Mouse (Mus musculus): ENCODE results near the gene Twsg1.

Gene Twsg1

DNA sequence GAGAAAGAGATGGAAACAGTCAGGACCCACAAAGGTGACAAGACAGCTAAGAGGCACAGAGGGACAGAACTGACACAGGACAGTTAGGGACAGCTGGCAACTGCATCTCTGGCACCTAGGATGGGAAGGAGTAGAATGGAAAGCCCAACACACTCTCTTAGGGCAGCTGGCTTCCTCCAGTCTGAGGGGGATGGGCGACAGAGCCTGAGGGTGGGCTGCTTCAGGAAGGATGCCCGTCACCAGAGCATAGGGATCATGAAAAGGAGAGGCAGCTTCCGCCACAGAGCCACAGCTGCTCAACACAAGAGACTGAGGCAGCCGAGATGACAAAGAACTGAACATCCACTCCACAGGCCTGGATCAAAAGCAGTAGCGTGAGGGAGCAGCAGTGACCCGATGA lies 19.5 kb downstream of the Twsg1 start:
- peak; percentile 93 for DNase-seq

DNA sequence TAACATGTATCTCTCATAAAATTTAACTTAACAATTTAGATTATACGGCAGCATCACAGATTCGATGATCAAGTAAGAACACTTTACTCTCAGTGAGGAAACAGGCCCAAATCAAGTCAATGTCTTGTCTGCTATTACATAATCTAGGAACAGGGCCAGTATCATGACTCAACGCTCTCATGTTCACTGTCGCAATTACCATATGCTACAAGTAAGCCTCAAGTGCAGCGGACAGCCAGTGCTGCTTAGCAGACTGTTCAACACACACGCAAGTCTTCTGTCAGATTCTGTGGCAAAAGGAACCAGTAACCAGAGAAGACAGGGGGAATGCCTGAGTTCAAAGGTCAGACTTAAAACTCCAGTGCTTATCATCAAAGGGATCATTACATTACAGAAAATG lies 20.1 kb downstream of the Twsg1 start:
- peak; percentile 98 for DNase-seq

DNA sequence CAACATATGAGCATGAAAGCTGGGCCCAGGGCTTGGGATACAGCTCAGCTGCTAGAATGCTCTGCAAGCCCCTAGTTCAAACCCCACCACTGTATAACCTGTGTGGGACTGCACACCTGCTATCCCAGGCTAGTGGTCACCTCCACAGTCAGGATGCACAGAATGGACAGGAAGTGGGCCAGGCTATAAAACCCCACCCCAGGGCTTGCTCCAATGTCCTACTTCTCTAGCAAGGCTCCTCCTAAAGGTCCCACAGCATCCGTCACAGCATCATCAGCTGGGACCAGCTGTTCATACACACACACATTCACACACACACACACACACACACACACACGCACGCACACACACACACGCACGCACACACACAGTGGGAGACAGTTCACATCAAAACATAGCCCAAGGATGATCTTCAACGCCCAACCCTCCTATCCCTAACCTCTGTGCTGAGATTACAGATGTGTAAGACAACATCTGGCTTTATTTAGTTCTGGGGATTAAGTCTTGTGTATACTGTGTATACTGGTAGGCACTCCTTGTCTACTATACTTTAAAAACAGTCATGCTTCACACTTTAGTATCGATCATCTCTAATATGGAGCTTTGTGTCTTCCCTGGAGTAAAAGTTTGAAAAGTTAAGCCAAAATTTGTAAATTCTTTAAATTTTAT lies 20.7 kb downstream of the Twsg1 start:
- peak; percentile 95 for DNase-seq

DNA sequence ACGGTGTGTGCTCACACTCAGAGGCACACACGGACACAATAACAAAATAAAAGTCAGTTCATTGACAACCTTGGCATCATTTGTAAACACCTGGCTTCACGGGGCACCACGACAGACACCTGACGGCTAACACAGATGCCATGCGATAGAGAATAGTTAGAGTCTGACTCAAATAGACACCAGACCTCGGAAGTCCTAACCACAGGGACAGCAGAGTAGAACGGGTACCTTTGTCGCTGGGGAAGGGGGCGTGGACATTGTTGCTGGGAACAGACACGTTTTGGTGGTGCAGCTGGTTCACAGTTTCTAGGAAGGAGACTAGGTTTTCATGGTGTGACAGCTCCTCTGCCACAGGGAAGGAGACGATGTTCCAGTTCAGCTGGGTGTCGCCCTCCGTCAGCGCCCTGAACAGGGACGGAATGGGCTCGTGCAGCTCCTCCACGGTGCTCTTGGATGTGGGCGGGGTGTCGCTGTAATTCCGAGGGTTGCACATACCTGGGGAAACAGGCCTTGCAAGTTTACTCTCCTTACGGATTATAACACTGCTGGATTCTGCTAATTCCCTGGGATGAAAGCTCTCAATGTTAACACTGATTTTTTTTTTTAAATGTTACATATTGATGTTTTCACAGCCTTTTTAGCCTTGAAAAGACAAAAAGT lies 21.6 kb downstream of the Twsg1 start:
- DNase-seq = no peak

DNA sequence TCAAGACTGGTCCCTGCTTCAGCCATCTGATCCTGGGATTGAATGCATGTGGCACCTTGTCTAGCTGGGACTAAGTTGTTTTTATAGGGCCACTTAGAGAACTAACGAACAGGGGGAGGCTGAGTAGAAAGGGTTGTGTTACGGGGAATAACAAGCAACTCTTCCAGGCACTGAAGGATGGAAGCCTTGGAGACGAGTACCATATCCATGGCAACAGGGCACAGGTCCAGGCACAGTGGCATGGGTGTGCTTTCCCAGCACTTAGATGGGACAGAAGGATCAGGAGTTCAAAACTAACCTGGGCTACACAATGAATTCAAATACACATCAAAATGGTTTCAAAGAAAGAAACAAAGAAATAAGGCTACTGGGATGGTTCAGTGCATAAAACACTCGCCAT lies 23.9 kb downstream of the Twsg1 start:
- DNase-seq = no peak

DNA sequence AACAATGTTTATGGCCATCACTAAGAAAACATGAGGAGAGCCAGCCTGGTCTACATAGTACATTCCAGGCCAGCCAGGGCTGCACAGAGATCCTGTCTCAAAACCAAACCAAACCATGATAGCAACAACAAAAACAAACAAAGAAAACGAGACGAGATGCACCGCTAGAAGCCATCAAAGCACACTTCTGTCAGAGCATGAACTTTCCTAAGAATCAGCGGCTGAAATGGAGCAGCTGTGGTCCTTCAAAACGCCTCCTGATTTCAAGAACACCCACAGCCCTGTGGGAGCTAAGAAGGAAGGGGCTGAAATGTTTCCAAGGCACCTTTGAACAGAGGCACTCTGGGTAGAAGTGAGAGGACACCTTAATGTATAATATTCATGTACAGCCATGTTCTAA lies 26.8 kb downstream of the Twsg1 start:
- DNase-seq = no peak

DNA sequence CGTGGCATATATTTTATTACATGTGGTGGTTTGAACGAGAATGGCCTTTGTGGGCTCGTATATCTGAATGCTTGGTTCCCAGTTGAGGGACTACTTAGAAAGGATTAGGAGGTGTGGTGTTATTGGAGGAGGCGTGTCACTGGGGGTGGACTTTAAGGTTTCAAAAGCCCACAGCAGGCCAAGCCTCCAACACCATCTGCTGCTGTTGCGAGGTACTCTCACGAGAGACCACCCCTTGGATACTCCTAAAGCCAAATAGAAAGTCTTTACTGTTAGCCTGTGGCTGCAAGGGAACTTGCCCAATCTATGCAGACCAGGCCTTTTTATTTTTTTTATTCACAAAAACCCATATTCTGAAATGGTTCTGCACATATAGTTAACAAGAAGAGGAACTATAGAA lies 29.1 kb downstream of the Twsg1 start:
- peak; percentile 75 for DNase-seq

DNA sequence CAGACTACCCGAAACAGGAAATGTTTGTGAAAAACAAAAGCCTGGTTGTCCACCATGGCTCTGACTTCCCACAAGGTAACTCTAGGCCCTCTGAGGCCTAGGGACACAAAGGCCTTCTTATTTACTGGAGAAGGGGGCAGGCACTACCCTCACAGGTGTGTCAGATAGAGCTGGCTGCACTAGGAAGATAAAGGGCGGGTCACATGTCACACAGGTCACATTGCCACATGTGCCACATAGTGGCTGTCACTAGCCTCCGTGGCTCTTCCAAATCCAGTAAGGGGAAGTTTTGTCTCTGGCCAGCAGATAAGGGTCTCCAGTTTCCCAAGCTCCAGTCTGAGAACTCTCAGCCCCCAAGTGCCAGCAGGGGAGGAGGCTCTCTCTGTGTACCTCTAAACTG lies 31.8 kb downstream of the Twsg1 start:
- DNase-seq = no peak

DNA sequence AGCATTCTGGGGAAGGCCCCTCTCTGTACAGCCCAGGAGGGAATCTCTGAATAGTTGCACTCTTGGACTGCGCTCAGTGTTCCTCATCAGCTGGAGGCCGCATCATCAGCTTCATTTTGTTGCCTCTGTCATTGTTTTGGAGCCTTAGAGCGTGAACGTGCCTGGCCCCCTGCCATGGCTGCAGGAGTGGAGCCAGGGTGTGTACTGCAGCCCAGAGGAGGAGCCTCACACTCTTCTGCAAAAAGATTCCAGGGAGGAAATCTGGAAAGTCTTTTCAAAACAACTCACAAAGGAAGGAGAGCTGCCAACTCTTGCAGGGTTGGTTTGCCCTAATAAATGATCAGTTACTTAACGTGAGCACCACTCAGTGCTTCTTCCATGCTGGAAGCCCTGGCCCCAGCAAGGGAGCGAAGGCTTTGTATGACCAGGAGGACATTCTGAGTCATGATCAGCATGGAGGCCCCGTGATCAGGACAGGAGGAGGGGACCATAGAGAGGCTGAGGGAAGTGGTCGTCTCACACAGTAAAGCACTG lies 34.8 kb downstream of the Twsg1 start:
- peak; percentile 99 for DNase-seq

DNA sequence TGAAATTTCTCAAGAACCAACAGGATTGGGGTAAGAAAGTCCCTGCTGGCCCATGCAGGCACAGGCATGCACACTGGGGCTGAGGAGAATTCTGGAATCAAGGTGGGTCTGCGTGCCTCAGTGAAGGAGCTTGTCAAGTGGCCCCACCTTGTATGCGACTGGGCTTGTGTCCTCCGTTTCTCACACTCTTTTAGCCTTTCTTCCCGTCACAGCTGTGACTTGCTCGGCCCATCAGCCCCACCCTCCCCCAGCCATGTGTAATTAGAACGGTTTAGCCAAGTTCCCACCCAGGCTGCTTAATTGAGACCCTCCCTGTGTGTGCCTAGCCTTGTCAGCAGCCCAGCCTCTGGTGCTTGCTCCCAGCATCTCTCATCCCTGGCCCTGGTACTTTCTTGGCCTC lies 36.9 kb downstream of the Twsg1 start:
- peak; percentile 90 for DNase-seq

DNA sequence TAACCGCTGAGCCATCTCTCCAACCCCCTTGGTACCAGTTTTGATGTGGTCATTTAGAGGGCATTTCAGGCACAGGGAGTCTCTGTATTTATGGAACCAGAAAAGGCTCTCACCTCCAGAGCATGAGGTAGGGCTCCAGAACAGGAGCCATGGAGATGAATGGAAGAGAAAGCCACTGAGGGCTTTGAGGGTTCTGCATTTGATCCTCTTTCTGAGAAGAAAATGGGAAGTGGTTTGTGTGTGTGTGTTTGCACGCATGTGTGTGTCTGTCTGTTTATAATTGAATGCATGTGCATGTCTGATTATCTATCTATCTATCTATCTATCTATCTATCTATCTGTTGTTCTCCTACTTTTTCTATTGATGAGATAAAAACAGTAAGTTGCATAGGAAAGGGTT lies 38.8 kb downstream of the Twsg1 start:
- DNase-seq = no peak

DNA sequence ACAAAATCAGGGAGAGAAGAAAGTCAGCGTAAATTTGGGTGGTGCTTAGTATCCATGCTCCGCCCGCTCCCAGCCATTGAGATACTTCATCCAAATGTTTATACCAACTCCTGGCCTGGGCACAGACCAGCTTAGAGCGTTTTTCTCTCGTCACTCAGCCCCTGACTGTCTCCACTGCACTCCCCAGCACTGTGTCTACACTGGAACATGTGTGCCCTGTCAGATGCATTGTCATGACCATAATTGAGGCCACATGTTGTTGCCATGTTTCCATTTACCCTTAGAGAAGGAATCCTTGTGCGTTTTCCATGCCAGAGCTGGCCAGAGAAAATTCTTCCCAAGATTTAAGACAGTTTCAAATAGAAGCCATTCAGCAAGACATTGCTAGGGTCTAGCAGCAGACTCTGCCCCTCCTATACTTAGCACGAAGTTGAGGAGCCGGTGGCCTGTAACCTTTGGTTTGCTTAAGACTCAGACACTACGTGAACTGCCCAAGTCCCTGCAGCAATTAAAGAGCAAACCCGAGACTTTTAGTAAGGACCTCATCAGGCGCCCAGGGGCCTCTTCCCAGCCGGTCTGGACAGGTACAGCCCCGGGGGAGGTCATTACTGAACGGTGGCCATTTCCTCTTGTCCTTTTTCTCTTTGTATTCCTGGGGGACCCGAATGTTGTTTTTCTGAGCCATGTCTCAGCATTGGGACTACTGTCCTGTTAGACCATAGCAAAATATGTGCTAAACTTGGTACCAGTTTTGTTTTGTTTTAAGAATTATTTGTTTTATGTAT lies 39.5 kb downstream of the Twsg1 start:
- DNase-seq = peak; percentile 82

DNA sequence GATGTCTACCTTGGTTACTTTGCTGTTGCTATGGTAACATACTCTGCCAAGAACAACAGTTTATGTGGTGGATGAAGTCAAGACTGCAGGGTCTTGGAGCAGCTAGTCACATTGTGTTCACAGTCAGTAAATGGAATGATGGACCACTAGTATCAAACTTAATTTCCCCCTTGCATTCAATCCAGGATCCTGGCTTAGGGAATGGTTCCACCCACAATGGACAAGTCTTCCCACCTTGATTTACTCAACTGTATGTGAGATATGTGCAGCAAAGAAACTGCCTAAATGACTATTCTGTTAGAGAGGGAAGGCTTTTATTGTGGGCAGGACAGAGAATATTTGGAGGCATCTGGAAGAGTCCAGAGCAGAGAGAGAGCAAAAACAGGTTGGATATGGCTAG lies 42.8 kb downstream of the Twsg1 start:
- peak; percentile 51 for DNase-seq

DNA sequence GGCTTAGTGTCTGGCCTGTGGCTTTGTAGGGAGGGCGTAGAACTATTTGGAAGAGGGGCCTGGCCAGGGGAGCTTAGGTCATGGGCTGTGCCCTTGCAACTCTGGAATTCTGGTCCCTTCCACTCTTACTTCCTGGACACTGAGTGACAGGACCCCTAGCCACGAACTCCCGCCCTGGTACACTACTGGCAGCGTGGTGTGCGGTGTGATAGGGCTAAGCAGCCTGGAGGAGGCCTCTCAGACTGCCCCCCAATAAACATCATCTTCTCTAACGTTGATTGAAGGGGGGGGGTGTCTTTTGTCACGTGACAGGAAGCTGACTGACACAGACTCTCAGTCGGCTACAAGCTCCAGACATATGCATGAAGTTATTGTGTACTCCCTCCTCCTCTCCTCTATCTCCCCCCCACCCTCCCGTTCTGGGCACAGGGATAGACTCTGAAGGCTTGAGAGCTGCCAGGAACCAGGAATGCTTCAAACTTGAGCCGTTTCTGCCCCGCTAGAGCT lies 44.1 kb downstream of the Twsg1 start:
- DNase-seq = peak; percentile 96

DNA sequence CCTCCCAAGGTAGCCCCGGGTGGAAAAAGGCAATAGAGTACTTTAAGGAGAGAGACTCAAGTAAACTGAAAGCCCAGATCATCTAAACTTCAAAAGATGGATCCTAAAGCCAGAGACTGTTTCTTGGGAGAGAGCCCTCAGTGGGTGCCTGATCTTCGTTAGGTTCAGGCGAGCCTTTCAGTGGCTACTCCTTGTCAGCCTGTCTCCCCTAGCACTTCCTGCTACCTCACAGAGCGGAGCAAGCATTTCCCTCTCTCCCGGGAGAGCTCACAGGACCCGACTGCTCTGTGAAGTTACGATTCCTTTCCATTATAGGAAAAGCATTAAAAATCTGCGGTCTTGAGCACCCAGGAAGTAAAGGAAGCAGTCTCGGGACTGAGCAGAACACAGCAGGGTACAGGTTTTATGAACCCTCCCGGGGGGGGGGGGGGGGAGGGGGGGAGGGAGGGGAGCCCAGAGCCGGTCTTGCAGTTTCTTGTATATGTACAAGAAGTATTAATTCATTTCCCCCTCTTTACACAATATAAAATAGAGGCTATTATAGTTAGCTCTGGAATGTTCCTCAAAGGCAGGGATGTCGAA lies 44.6 kb downstream of the Twsg1 start:
- DNase-seq = peak; percentile 85

DNA sequence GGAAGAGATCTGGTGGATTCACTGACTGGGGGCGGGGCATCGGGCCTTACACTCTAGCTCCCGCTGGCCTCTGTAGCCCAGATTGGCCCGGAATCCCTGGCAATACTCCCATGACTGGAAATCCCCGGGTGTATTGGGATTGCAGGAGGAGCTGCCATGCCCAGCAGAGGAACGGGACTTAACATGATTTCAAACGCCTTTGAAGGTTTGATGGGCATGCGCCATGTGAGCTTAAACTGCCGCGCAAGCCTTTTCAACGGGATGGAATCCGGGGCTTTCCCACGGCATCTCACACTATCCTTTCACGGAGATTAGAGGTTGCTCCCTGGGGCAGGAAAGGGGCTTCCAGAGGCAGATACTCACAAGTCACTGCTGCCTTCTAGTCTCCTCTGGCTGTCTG lies 45.8 kb downstream of the Twsg1 start:
- DNase-seq = peak; percentile 88

DNA sequence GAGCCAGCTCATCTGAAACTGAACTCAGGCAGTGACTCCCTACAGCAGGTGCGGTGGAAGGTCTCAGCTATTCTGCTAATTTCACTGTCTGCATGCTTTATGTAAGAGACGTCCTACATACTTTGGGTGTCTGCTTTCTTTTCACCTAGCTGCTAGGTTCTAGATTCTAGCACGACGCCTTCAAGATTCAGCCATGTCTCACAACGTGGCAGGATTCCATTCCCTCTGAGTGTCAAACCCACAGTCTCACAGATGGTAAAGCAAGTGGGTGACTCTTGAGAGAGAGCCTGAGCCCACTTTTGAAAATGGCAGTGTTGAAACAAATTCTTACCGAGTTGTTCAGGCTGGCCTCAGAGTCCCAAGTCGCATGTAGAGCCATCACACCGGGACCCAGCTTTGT lies 47.2 kb downstream of the Twsg1 start:
- DNase-seq = peak; percentile 76

DNA sequence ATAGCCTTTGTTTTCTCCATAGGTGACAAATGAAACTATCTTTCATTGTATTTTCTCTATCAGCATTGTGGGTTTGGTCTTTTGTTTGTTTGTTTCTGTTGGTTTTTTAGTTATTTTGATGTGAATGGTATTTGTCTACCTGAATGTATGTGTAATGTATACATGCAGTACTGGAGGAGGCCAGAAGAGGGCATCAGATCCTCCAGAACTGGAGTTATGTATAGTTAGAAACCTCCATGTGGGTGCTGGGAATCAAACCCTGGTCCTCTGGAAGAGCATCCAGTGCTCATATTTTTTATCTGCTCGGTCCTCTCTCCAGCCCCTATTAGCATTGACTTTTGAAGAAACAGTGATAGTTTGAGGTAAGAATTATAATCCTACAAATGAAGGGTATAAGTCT lies 48.0 kb downstream of the Twsg1 start:
- DNase-seq = no peak

DNA sequence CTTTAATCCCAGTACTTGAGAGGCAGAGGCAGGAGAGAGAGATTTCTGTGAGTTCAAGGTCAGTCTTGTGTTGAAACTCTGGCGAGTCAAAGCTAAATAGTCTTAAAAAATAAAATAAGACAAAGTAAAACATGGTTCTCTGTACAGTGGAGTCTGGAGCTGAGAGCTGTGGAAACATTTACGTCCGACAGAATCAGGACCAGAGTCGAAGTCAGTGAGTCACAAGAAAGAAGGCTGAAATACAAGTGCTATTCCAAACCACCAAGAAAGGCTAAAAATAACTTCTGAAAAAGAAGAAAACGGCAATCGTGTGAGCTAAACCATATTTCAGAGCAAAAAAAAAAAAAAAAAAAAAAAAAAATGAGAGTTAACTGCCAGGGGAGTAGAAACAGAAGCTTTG lies 48.7 kb downstream of the Twsg1 start:
- DNase-seq = no peak

DNA sequence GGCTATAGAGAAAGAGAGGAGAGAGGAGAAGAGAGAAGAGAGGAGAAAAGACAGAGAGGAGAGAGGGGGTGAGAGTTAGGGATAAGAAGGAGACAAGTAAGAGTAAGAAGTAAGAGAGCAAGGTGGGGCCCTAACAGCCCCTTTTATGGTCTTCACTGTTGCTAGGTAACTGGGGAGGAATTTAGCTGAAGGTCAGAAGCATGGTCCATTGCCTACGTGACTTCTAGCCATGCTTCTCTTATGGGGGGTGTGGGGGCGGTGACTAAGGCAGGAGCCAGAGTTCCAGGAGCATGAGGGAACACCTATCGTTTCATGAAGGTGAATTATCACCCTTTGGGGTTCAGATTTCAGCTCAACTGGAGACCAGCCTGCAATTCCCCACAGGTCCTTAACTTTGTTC lies 55.0 kb downstream of the Twsg1 start:
- DNase-seq = no peak

DNA sequence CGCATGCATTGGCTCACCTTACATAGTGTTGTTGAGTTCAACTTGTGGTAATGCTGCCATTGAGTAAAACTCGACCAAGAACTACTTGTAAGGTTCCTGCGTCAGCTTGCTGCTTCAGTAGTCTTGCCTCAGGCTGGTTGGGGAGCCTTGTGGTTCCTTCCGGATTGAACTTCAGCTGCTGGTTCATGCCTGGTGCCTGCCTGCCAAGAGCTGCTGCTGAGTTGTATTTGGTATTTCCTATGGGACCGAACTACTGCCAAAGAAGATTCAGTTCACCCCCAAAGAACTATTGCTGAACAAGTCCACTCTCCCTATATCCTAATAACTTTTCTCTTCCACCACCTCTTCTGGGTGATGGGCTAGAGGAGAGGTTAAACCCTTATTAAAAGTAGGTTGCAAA lies 61.5 kb downstream of the Twsg1 start:
- DNase-seq = peak; percentile 89

DNA sequence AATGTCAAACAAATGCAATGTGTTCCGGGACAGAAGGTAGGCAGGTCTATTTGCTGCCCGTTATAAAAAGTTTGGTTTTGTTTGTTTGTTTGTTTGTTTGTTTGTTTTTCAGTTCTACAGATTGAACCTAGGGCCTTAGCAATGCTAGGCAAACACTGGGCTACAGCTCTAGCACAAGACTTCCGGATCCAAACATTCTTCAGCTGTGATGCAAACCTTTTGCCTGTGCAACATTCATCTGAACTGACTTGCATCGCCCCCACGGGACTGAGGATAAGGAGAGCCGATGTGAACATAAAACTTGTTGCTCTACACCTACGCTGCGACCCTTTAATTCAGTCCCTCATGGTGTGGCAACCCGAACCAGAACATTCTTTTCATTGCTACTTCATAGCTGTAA lies 64.5 kb downstream of the Twsg1 start:
- DNase-seq = peak; percentile 91
